9 mouse cellular contexts compared by ENCODE assay signal in the genomic region with DNA sequence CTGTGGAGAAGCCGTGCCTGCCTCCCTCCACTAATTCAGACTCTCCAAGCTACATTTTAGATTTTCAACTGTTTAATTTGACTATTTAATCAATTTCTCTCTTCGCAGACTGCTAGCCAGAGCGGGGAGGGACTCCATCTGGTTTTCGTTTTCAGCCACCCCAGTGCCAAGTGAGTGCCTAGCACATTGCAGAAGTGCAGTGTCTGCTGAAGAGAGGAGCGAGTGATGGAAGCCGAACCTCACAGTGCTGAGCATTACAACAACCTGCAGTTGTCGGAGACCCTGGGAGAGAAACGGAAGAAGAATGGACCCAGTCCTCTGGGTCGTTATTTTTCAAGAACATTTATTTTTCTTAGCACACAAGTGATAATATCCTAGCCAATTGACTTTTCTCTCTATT. TPM values are rescaled to one million over a fixed set of nuclear protein-coding genes. Genes with fewer than 3 reads are reported as not detected.
A peak's percentile ranks its signal among the peaks of the same experiment; 100 is the strongest.
DNase-seq lines count a peak whose midpoint lies in the region; ATAC-seq and TF ChIP-seq lines count a peak whose summit lies in the region.
"Had no signal": no experiment of that assay in that cellular context is flagged by ENCODE, and none has a peak within 500 bp of the region (broad histone marks: within the 10 kb centered on the region; RNA-seq: fewer than 3 reads in every experiment).

No protein-coding gene starts in this region.

- 25% methylated on average over 9 of the region's 9 CpGs for whole genome bisulfite sequencing in cerebellum, adult 2 months
- 56% methylated on average over 9 of the region's 9 CpGs for WGBS in intestine, postnatal 0 days
- WGBS in lung, postnatal 0 days: 41% methylated on average over 9 of the region's 9 CpGs
- WGBS in kidney, embryonic 15.5 days: 45% methylated on average over 9 of the region's 9 CpGs

- TF ChIP-seq POLR2A in cerebellum, adult 2 months (IDR thresholded peaks at IDR 0.05; ENCODE audit: borderline replicate concordance, insufficient read depth, low read length): no peak

- H3K4me1 ChIP-seq in cerebellum, adult 2 months (ENCODE audit: control insufficient read depth, insufficient read depth, low read length): no peaks in the 10 kb centered on the region
- H3K4me1 ChIP-seq in intestine, postnatal 0 days (replicated peaks; ENCODE audit: control insufficient read depth, insufficient read depth, low read length): peaks cover 3% of the 10 kb centered on the region; the same call in 1 of the 2 replicates
- no peaks in the 10 kb centered on the region for H3K4me1 ChIP-seq in lung, postnatal 0 days (ENCODE audit: insufficient read depth, low read depth, low read length)
- no peaks in the 10 kb centered on the region for H3K4me1 ChIP-seq in kidney, embryonic 15.5 days

- ATAC-seq in cerebellum, adult (ENCODE audit: insufficient number of reproducible peaks, low FRiP score, low TSS enrichment): peak; percentile 31; the same call in 1 of the 2 replicates
- ATAC-seq in intestine, postnatal 0 days: no peak
- ATAC-seq in lung, postnatal 0 days: peak; percentile 80
- ATAC-seq in kidney, embryonic 15.5 days (replicated peaks; ENCODE audit: low FRiP score): no peak
- ATAC-seq in activated CD4-positive, CD25-positive, alpha-beta regulatory T cell, adult 4 months: no peak

- no peak for TF ChIP-seq EP300 in lung, postnatal 0 days (IDR thresholded peaks at IDR 0.05)

- H3K36me3 ChIP-seq in intestine, postnatal 0 days (ENCODE audit: control insufficient read depth, insufficient read depth): no peaks in the 10 kb centered on the region
- no peaks in the 10 kb centered on the region for H3K36me3 ChIP-seq in lung, postnatal 0 days (ENCODE audit: insufficient read depth, low read length)
- H3K36me3 ChIP-seq in kidney, embryonic 15.5 days: no peaks in the 10 kb centered on the region

- no peaks in the 10 kb centered on the region for H3K9me3 ChIP-seq in intestine, postnatal 0 days (ENCODE audit: control insufficient read depth)
- H3K9me3 ChIP-seq in lung, postnatal 0 days (ENCODE audit: low read length): no peaks in the 10 kb centered on the region
- no peaks in the 10 kb centered on the region for H3K9me3 ChIP-seq in kidney, embryonic 15.5 days (replicated peaks)

- no peak for TF ChIP-seq CTCF in cerebellum, adult 2 months (IDR thresholded peaks at IDR 0.05; ENCODE audit: borderline replicate concordance, insufficient read depth, low read depth, low read length)
- no peak for TF ChIP-seq CTCF in intestine, postnatal 0 days (IDR thresholded peaks at IDR 0.05; ENCODE audit: low read depth)
- no peak for TF ChIP-seq CTCF in lung, postnatal 0 days (IDR thresholded peaks at IDR 0.05)

- DNase-seq in cerebellum, adult 2 months: no peak
- DNase-seq in forelimb bud, embryonic 11.5 days (ENCODE audit: low read depth, low spot score): peak; percentile 55
- DNase-seq in lung, postnatal 0 days (ENCODE audit: low spot score): peak; percentile 48
- DNase-seq in kidney, postnatal 25 days: no peak

- H3K4me3 ChIP-seq in cerebellum, adult 2 months (replicated peaks; ENCODE audit: insufficient read depth, low read depth, low read length): no peak overlapping the region
- H3K4me3 ChIP-seq in intestine, postnatal 0 days (ENCODE audit: low read depth, low read length): no peak overlapping the region
- H3K4me3 ChIP-seq in lung, postnatal 0 days (ENCODE audit: low read depth, low read length): no peak overlapping the region
- H3K4me3 ChIP-seq in kidney, embryonic 15.5 days (replicated peaks): no peak overlapping the region

- H3K9ac ChIP-seq in intestine, postnatal 0 days (ENCODE audit: low read depth, low read length): no peak overlapping the region
- H3K9ac ChIP-seq in lung, postnatal 0 days (replicated peaks; ENCODE audit: low read depth): no peak overlapping the region
- H3K9ac ChIP-seq in kidney, embryonic 15.5 days: no peak overlapping the region

- H3K27ac ChIP-seq in cerebellum, adult 2 months (ENCODE audit: insufficient read depth, low read length): no peak overlapping the region
- H3K27ac ChIP-seq in intestine, postnatal 0 days (ENCODE audit: low read depth, low read length): no peak overlapping the region
- H3K27ac ChIP-seq in lung, postnatal 0 days (ENCODE audit: low read length): no peak overlapping the region
- H3K27ac ChIP-seq in kidney, embryonic 15.5 days: no peak overlapping the region
- H3K27ac ChIP-seq: kidney, postnatal 0 days had no signal

- H3K27me3 ChIP-seq in cerebellum, adult 2 months (ENCODE audit: control insufficient read depth, insufficient read depth, low read length): no peaks in the 10 kb centered on the region
- no peaks in the 10 kb centered on the region for H3K27me3 ChIP-seq in intestine, postnatal 0 days (replicated peaks; ENCODE audit: control insufficient read depth, insufficient read depth, low read length)
- no peaks in the 10 kb centered on the region for H3K27me3 ChIP-seq in lung, postnatal 0 days (replicated peaks; ENCODE audit: insufficient read depth, low read length)
- H3K27me3 ChIP-seq in kidney, embryonic 15.5 days: no peaks in the 10 kb centered on the region

- H3K4me2 ChIP-seq in intestine, postnatal 0 days (replicated peaks; ENCODE audit: low read depth): 0 out of 2 replicates have a peak overlapping the region, but pooled peaks have one; percentile 13
- peak overlapping the region; percentile 20; the same call in 1 of the 2 replicates for H3K4me2 ChIP-seq in lung, postnatal 0 days (replicated peaks; ENCODE audit: low read depth, low read length)
- H3K4me2 ChIP-seq in kidney, embryonic 15.5 days: no peak overlapping the region

RNA-seq across cellular contexts. Expression of gene Hmcn1, which starts 59.6 kb away (rescaled TPM):
- polyA plus RNA-seq in cerebellum, adult 2 months (2012; rRNA removed): 5.3 and 6.0 TPM in 2 replicates
- 4.2 and 4.7 TPM in 2 replicates for polyA plus RNA-seq in intestine, postnatal 0 days (2015; fragmentation: Nextera tagmentation; extraction: Ambion mirVana)
- polyA plus RNA-seq in lung, postnatal 0 days (2015; fragmentation: Nextera tagmentation; extraction: Ambion mirVana): 24.7 and 26.7 TPM in 2 replicates
- 18.0 and 22.5 TPM in 2 replicates for polyA plus RNA-seq in kidney, embryonic 15.5 days (2015; fragmentation: Nextera tagmentation; extraction: Ambion mirVana)
- not detected for polyA plus RNA-seq in activated CD4-positive, CD25-positive, alpha-beta regulatory T cell, adult 4 months (2017; shearing (Covaris generic))

Comparison
In these comparisons a context has a peak if more than half of its experiments do, and no peak if none do; other contexts are left out.
1. ATAC-seq: peak in cerebellum, adult (single experiment) and lung, postnatal 0 days (single experiment); none in intestine, postnatal 0 days (single experiment), kidney, embryonic 15.5 days (single experiment) and activated CD4-positive, CD25-positive, alpha-beta regulatory T cell, adult 4 months (single experiment).
2. DNase-seq: peak in forelimb bud, embryonic 11.5 days (single experiment) and lung, postnatal 0 days (single experiment); none in cerebellum, adult 2 months (0 of 2) and kidney, postnatal 25 days (0 of 2).